Mouse (Mus musculus) brain, embryonic 14.5 days (tissue): Measurements from ENCODE around the gene Sap25.

ENCODE experiments used
- CTCF ChIP-seq: fragments of 200-500 bp; IDR thresholded peaks from 2 replicates; pipeline ENCODE4 v1.5.1; 2012; ENCODE audit warnings: inconsistent platforms, mild to moderate bottlenecking, moderate library complexity, borderline replicate concordance; ENCODE audit not compliant: insufficient read depth, insufficient read length; ENCODE audit errors: extremely low read depth
- POLR2A ChIP-seq: fragments of 200-500 bp; IDR thresholded peaks from 2 replicates; pipeline ENCODE4 v1.6.1; 2012; ENCODE audit warnings: mild to moderate bottlenecking, inconsistent platforms, borderline replicate concordance; ENCODE audit not compliant: poor library complexity, insufficient read depth, insufficient read length, severe bottlenecking; ENCODE audit errors: extremely low read depth

- TF ChIP-seq CTCF (no peak), POLR2A (no peak)
These were observed 12.2 kb downstream of the Sap25 start for GRCm38 (mm10) chr5:137653366-137653765.
